In genomic region chr12:5331810-5332484, GRCm38 (mm10) we compare ENCODE assay signal across 8 mouse cellular contexts. TPM values are rescaled to one million over a fixed set of nuclear protein-coding genes. Genes with fewer than 3 reads are reported as not detected.
DNase-seq lines count a peak whose midpoint lies in the region; ATAC-seq lines count a peak whose summit lies in the region.

No protein-coding gene starts in this region.

- H3K4me1 ChIP-seq in hindbrain, embryonic 10.5 days (replicated peaks): peaks cover 41% of the 10 kb centered on the region
- peaks cover 20% of the 10 kb centered on the region for H3K4me1 ChIP-seq in neural tube, embryonic 12.5 days

- H3K9ac ChIP-seq in neural tube, embryonic 12.5 days: no peak overlapping the region

- peak; percentile 55 for DNase-seq in gastrocnemius, adult 18-20 months (ENCODE audit: low spot score)
- no peak for DNase-seq in gastrocnemius, postnatal 4 days (ENCODE audit: low spot score in 2 of 2)
- DNase-seq in hindbrain, embryonic 10.5 days (ENCODE audit: low spot score): peak; percentile 8
- DNase-seq in kidney, postnatal 25 days: peak; percentile 36 to 75
- no peak for DNase-seq in lung, postnatal 14 days
- DNase-seq in adrenal gland, adult 8-10 months: no peak
- no peak for DNase-seq in left cerebral cortex, adult 11 months (ENCODE audit: low spot score)

- no peaks in the 10 kb centered on the region for H3K27me3 ChIP-seq in hindbrain, embryonic 10.5 days (ENCODE audit: insufficient read depth, poor library complexity, severe bottlenecking)
- H3K27me3 ChIP-seq in neural tube, embryonic 12.5 days (replicated peaks): no peaks in the 10 kb centered on the region

- peak overlapping the region; percentile 22; the same call in 1 of the 2 replicates for H3K4me2 ChIP-seq in neural tube, embryonic 12.5 days (replicated peaks)

- ATAC-seq in neural tube, embryonic 12.5 days (ENCODE audit: low FRiP score, low read depth): peak; percentile 45

- WGBS in hindbrain, embryonic 10.5 days: 67% methylated on average over 13 of the region's 13 CpGs
- 45% methylated on average over 13 of the region's 13 CpGs for WGBS in neural tube, embryonic 12.5 days

- no peaks in the 10 kb centered on the region for H3K9me3 ChIP-seq in hindbrain, embryonic 10.5 days
- H3K9me3 ChIP-seq in neural tube, embryonic 12.5 days: no peaks in the 10 kb centered on the region

- H3K4me3 ChIP-seq in hindbrain, embryonic 10.5 days: no peak overlapping the region
- no peak overlapping the region for H3K4me3 ChIP-seq in neural tube, embryonic 12.5 days

- H3K36me3 ChIP-seq in hindbrain, embryonic 10.5 days: no peaks in the 10 kb centered on the region
- no peaks in the 10 kb centered on the region for H3K36me3 ChIP-seq in neural tube, embryonic 12.5 days

- H3K27ac ChIP-seq in hindbrain, embryonic 10.5 days: peak overlapping the region; percentile 67; the same call in 1 of the 2 replicates
- no peak overlapping the region for H3K27ac ChIP-seq in neural tube, embryonic 12.5 days

RNA-seq across cellular contexts. Expression of gene Klhl29, which starts 43.5 kb away (rescaled TPM):
- total RNA-seq in gastrocnemius, adult 18-20 months (2021): 1 to 10 TPM; 1.9 to 3.4 TPM
- 1 to 10 TPM; 6.4 to 8.9 TPM for total RNA-seq in gastrocnemius, postnatal 4 days (2021)
- 1.4 and 1.8 TPM in 2 replicates for polyA plus RNA-seq in hindbrain, embryonic 10.5 days (2016; fragmentation: Nextera tagmentation; extraction: Ambion mirVana)
- 2.5 and 2.9 TPM in 2 replicates for polyA plus RNA-seq in neural tube, embryonic 12.5 days (2016; fragmentation: Nextera tagmentation; extraction: Ambion mirVana)
- total RNA-seq in adrenal gland, adult 8-10 months (2022): 10 to 100 TPM; 17.1 to 26.7 (median 20.1) TPM

Comparison
In these comparisons a context has a peak if more than half of its experiments do, and no peak if none do; other contexts are left out.
1. DNase-seq: peak in gastrocnemius, adult 18-20 months (single experiment), hindbrain, embryonic 10.5 days (single experiment) and kidney, postnatal 25 days (2 of 2); none in gastrocnemius, postnatal 4 days (0 of 2), lung, postnatal 14 days (single experiment), adrenal gland, adult 8-10 months (single experiment) and left cerebral cortex, adult 11 months (single experiment).